Mouse (Mus musculus) B cell, adult 67 days (primary cell): ENCODE results near the gene Gmds. TPM values are rescaled to one million over a fixed set of nuclear protein-coding genes. Genes with fewer than 3 reads are reported as not detected.

Source experiments
- total RNA-seq, 2 experiments: library from RNA; stranded (reverse); gene quantifications; 4 replicates each; pipeline ENCODE4 v1.2.4; 2023

Gene Gmds
- total RNA-seq: 10 to 100 TPM; 11.0 to 13.9 TPM

DNA sequence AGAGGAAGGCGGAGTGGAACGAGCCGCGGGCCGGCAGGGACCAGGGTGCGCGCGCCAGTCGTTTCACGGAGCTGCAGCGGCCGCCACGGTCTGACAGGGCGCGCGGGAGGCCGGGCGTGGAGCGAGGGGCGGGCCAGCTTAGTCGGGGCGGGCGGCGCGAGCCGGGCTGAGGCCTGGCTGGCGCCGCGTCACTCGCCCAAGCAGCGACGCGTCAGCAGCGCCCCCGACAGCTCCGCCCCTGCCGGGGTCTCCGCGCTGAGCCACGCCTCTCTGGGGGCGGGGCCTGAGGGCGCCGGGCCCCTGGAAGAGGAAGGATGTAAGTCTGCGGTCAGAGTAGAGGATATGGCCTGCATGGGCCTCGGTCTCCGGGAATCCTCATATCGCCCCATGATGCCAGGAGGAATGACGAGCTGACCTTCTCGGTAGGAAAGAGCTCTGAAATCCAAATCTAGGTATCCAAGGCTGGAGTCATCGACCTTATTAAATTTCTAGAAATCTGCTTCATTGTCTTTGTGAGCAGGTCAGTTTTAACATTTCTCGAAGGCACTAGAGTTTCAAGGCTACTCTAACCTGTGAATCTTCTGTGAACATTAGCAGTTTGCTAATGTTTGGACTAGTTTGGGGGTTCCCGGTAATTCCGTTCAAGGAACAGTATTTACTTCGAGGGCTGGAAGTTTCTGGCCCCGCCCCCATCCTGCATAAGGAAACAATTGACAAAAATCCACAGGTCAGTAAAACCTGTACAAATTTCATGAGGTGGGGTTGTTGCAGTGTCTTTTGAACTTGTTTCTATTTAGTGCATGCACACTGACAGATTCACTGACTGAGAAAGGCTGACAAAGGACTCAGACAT, at the start of gene Gmds:
Gene Gmds (minus strand): TSS at position 228 of the 853 bp plus-strand sequence.

DNA sequence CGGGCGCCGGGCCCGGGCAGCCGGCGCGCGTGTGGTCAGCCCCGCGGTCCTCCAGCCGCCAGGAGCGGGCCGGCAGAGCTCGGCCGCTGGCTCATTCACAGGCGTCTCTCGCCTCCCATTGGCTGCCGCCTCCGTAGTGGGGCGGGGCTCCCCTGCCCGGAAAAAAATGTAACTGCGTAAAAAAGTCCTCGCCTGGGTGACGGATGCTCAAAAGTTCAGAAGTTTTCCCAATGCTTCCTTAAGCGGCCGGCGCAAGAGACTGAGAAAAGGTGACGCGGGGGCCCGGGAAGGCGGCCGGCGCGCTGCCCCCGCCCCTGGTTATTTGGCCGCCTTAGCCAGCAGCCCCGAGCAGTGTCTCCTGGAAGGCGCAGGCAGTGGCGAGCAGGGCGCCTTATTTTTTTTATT, 532.1 kb downstream of the Gmds start, which contains the start of gene Foxc1:
Gene Foxc1 (plus strand): TSS at position 206 of the 405 bp plus-strand sequence.

